Mouse (Mus musculus) ES-E14 (cell line): ENCODE results near the gene Gapt. TPM values are rescaled to one million over a fixed set of nuclear protein-coding genes. Genes with fewer than 3 reads are reported as not detected.

Experiments
- DNase-seq: peaks from one replicate; pipeline ENCODE4 v3.0.0-alpha.2; 2013; ENCODE audit warnings: low read depth, low spot score
- H3K27ac ChIP-seq: 2 replicates; pipeline ENCODE4 v1.5.1; 2012; ENCODE audit warnings: low read depth, mild to moderate bottlenecking, low read length, moderate library complexity, mixed read lengths; ENCODE audit not compliant: poor library complexity, insufficient read depth, severe bottlenecking
- H3K36me3 ChIP-seq: 2 replicates; pipeline ENCODE4 v1.6.1; 2012; ENCODE audit warnings: mild to moderate bottlenecking, low read length, moderate library complexity, mixed read lengths; ENCODE audit not compliant: control insufficient read depth, poor library complexity, insufficient read depth, severe bottlenecking
- H3K4me1 ChIP-seq, 2 experiments: fragments of 150-350 bp in 1 of 2; sonication (generic) in 1 of 2; 2 replicates each; pipeline ENCODE4 v1.6.1; 2012; ENCODE audit warnings: low read length in 2 of 2, mild to moderate bottlenecking in 1 of 2, mixed read lengths in 1 of 2; ENCODE audit not compliant: control insufficient read depth in 2 of 2, insufficient read depth in 2 of 2, poor library complexity in 1 of 2
- H3K4me3 ChIP-seq, 2 experiments: fragments of 150-350 bp in 1 of 2; sonication (generic) in 1 of 2; 2 replicates each; pipeline ENCODE4 v1.5.1; 2012; ENCODE audit warnings: low read length in 2 of 2, low read depth in 1 of 2, mild to moderate bottlenecking in 1 of 2, mixed read lengths in 1 of 2; ENCODE audit not compliant: insufficient read depth in 1 of 2, poor library complexity in 1 of 2, severe bottlenecking in 1 of 2
- H3K9ac ChIP-seq: 2 replicates; pipeline ENCODE4 v1.6.1; 2012; ENCODE audit warnings: low read depth, mild to moderate bottlenecking, low read length, mixed read lengths; ENCODE audit not compliant: poor library complexity, insufficient read depth, severe bottlenecking
- H3K9me3 ChIP-seq: fragments of 150-350 bp; sonication (generic); 2 replicates; pipeline ENCODE4 v1.6.1; 2012; ENCODE audit warnings: low read depth, mild to moderate bottlenecking, low read length; ENCODE audit not compliant: control insufficient read depth, insufficient read depth
- CHD2 ChIP-seq: IDR thresholded peaks from 2 replicates; pipeline ENCODE4 v1.6.1; 2014; ENCODE audit warnings: mild to moderate bottlenecking, low read depth, low read length, inconsistent platforms
- HCFC1 ChIP-seq: IDR thresholded peaks from 2 replicates; pipeline ENCODE4 v1.6.1; 2012; ENCODE audit warnings: low read length, inconsistent platforms, borderline replicate concordance; ENCODE audit not compliant: insufficient read depth
- MAFK ChIP-seq: IDR thresholded peaks from 2 replicates; pipeline ENCODE4 v1.6.1; 2014; ENCODE audit warnings: mild to moderate bottlenecking, low read depth, low read length, inconsistent platforms; ENCODE audit not compliant: insufficient read depth
- ZC3H11A ChIP-seq: IDR thresholded peaks from 2 replicates; pipeline ENCODE4 v1.6.1; 2012; ENCODE audit warnings: low read depth, mild to moderate bottlenecking, inconsistent platforms, low read length, borderline replicate concordance
- ZNF384 ChIP-seq: IDR thresholded peaks from 2 replicates; pipeline ENCODE4 v1.6.1; 2012; ENCODE audit warnings: low read depth, low read length, inconsistent platforms
- in situ Hi-C, 2 experiments: fragments of 600-800 bp; cut with MboI; formaldehyde crosslinking; loops; one replicate each; pipeline ENCODE4 v1.15.1; 2025; ENCODE audit warnings: low sequenced_read_pairs in 2 of 2, inconsistent platforms in 1 of 2; ENCODE audit not compliant: unreplicated experiment in 2 of 2
- total RNA-seq: library from RNA; depleted of rRNA; stranded (reverse); fragments of 300-350 nt; gene quantifications from 2 replicates; pipeline ENCODE4 v1.2.3, GENCODE M21; 2012

Gene Gapt
- total RNA-seq, 1 experiment, result not detected

DNA sequence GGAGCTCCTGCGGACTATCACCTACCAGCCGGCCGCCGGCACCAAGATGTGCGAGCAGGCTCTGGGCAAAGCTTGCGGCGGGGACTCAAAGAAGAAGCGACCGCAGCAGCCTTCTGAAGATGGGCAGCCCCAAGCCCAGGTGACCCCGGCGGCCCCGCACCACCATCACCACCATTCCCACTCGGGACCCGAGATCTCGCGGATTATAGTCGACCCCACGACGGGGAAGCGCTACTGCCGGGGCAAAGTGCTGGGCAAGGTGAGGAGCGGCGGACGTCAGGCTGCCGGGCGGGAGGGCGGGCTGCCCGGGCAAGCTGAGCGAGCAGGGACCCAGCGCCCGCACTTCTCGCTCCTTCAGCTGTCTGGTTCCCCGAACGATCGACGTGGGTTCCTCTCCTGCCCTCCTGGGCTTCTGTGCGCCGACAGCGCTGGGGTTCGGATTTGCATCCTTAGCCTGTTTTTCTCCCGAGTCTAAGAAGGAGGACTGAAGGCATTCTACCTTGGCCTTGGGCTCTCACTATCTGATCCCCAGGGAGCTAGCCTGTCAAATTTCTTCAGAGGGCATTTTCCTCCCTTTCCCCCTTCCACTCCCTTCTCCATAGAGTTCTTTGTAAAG lies 38.3 kb upstream of the Gapt start:
- Histone ChIP-seq H3K9me3 (no peaks in the 10 kb centered on the region), H3K4me1 (peaks cover 0 to 4% of the 10 kb centered on the region in 2 experiments; a peak in 1 of 4 replicates), H3K36me3 (peaks cover 25% of the 10 kb centered on the region), H3K9ac (peak overlapping the region; percentile 72), H3K27ac (no peak overlapping the region), H3K4me3 (peak overlapping the region; percentile 77 to 88)
- in situ Hi-C loops, result loop anchor here (10.0 to 25.0 kb wide), 4 partner anchors 570 to 1017 kb away; no protein-coding TSS in a partner anchor
- TF ChIP-seq ZC3H11A, result no peak
- DNase-seq, result no peak

DNA sequence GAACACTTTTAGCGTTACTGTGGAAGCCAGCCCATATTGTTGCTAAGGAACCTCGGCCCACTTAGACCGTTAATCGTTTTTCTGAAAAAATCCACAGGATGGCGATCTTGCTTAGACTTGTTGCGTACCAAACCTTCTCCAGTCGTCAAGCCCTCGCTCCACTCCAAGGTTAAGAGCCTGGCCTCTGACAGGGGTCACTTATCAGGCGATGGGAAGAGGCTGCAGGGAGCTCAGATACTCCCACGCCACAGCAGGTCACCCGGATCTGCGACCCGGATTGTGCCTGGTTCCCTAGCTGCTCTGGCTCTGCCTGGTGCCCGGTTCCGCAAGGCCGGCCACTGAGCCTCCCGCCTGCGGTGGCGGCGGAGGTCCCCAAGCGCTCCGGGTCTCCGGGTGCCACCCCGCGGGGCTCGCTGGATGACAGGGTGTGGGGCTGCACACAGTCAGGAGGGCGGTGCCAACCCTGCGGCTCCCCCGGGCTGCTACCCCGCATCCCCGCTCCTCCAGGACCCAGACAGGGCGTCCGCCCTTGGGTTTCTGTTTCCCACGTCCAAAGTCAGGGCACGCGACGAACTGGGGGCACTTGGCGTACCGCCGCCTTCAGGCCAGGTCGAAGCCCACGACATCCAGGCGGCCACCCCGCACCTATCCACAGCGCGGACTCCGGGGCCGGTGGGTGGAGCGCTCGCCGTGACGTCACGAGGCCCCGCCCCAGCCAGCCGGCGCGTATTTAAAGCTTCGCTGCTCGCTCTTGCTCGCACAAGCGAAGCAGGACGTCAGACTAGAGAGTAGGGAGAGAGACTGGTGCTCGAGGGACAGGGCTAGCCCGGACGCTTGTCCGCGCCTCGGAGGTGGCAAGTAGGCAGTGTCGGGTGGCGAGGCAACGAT lies 37.5 kb upstream of the Gapt start, which contains the start of gene Plk2:
Gene Plk2, plus strand, starts transcription at position 756 of the 888 bp plus-strand sequence.
- H3K9me3 ChIP-seq, result no peaks in the 10 kb centered on the region
- H3K27ac ChIP-seq, result no peak within 1 kb of the TSS
- peaks cover 22% of the 10 kb centered on the region for H3K36me3 ChIP-seq
- TF ChIP-seq ZNF384, result no peak
- TF ChIP-seq CHD2, result no peak
- no peak; the same call in 1 of the 2 replicates for TF ChIP-seq HCFC1
- no peak for TF ChIP-seq MAFK
- peak; percentile 62; the same call in 1 of the 2 replicates for TF ChIP-seq ZC3H11A
- peak within 1 kb of the TSS; percentile 77 to 88 for H3K4me3 ChIP-seq
- H3K4me1 ChIP-seq, result peaks cover 0 to 4% of the 10 kb centered on the region in 2 experiments; a peak in 1 of 4 replicates
- in situ Hi-C loops, result loop anchor here (5.0 to 25.0 kb wide), 5 partner anchors 570 to 1018 kb away; no protein-coding TSS in a partner anchor
- H3K9ac ChIP-seq, result peak within 1 kb of the TSS; percentile 72
- DNase-seq, result peak; percentile 68

DNA sequence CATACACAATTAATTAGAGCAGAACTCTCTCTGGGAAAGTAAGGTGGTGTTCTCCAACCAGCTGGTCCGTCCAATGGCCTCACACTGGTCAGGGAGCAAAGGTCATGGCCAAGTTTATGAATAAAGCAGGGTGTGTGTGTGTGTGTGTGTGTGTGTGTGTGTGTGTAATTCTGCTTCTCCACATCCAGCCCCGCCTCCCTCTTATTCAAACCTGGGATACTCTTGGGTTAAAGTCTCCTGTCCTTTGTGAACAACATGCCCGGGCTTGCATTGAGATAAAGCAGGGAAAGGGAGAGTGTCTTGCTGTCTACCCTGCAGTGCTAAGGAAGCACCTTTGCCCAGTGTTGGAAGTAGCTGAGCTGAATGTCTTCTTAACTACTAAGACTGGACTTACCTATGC lies 35.6 kb upstream of the Gapt start:
- Histone ChIP-seq H3K36me3 (peaks cover 5% of the 10 kb centered on the region), H3K9ac (no peak overlapping the region), H3K4me1 (peaks cover 0 to 4% of the 10 kb centered on the region in 2 experiments; a peak in 1 of 4 replicates), H3K9me3 (no peaks in the 10 kb centered on the region), H3K27ac (no peak overlapping the region), H3K4me3 (no peak overlapping the region)
- TF ChIP-seq CHD2 (no peak), ZC3H11A (no peak)
- DNase-seq, result no peak
- in situ Hi-C loops, result loop anchor here (5.0 to 25.0 kb wide), 5 partner anchors 572 to 1020 kb away; no protein-coding TSS in a partner anchor

DNA sequence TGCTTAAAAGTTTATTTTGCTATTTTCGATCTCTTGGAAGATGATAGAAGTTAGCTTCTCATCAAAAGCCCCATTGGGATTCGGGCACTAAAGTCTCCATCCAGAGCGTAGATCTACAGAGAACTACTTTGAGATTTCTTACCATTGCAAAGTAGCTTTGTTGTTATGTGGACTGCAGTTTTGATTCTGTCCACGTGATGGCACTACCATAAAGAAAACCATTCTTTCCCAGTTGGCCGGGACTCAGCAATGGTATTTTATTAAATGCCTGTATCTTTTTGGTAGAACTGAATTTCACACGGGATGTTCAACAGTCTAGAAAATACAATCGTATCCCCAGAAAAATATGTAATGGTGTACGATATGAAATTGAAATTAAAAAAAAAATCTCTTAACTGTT lies 35.2 kb upstream of the Gapt start:
- Histone ChIP-seq H3K27ac (no peak overlapping the region), H3K9me3 (no peaks in the 10 kb centered on the region), H3K4me1 (peaks cover 0 to 4% of the 10 kb centered on the region in 2 experiments; a peak in 1 of 4 replicates), H3K4me3 (no peak overlapping the region), H3K9ac (no peak overlapping the region), H3K36me3 (0 out of 2 replicates have a peak, but pooled peaks cover 4% of the 10 kb centered on the region)
- in situ Hi-C loops, result loop anchor here (5.0 to 25.0 kb wide), 5 partner anchors 573 to 1020 kb away; no protein-coding TSS in a partner anchor
- peak; percentile 66 for DNase-seq
- TF ChIP-seq ZC3H11A (peak; percentile 78; the same call in 1 of the 2 replicates), HCFC1 (no peak)
